Mouse (Mus musculus) limb, embryonic 14.5 days (tissue): Measurements from ENCODE around the gene Tex101. TPM values are rescaled to one million over a fixed set of nuclear protein-coding genes. Genes with fewer than 3 reads are reported as not detected.

Experiments used
- ATAC-seq: fragments of 200-750 bp; cut with Nextera tagmentation; 2 replicates; pipeline ENCODE4 v1.8.0; 2017; ENCODE audit warnings: low read depth, moderate number of reproducible peaks, moderate TSS enrichment; ENCODE audit not compliant: low FRiP score
- DNase-seq: peaks from one replicate; pipeline ENCODE4 v3.0.0-alpha.2; 2015; ENCODE audit warnings: low spot score
- H3K27ac ChIP-seq: fragments of 300-500 bp; sonication (generic); replicated peaks from 2 replicates; pipeline ENCODE4 v1.5.1; 2014; ENCODE audit warnings: low read depth, mild to moderate bottlenecking, low read length, moderate library complexity, mixed read lengths
- H3K27me3 ChIP-seq: fragments of 300-500 bp; sonication (generic); 2 replicates; pipeline ENCODE4 v1.6.1; 2014; ENCODE audit warnings: low read length, mixed read lengths; ENCODE audit not compliant: control insufficient read depth, insufficient read depth
- H3K36me3 ChIP-seq: fragments of 300-500 bp; sonication (generic); 2 replicates; pipeline ENCODE4 v1.6.1; 2014; ENCODE audit warnings: mild to moderate bottlenecking, low read length, moderate library complexity, mixed read lengths; ENCODE audit not compliant: control insufficient read depth, insufficient read depth
- H3K4me1 ChIP-seq: fragments of 300-500 bp; sonication (generic); 2 replicates; pipeline ENCODE4 v1.6.1; 2014; ENCODE audit warnings: antibody characterized with exemption, low read length, mixed read lengths; ENCODE audit not compliant: control insufficient read depth, insufficient read depth
- H3K4me2 ChIP-seq: fragments of 300-500 bp; sonication (generic); replicated peaks from 2 replicates; pipeline ENCODE4 v1.6.1; 2014; ENCODE audit warnings: low read depth, mild to moderate bottlenecking, low read length, moderate library complexity; ENCODE audit not compliant: severe bottlenecking
- H3K4me3 ChIP-seq: fragments of 300-500 bp; sonication (generic); replicated peaks from 2 replicates; pipeline ENCODE4 v1.5.1; 2014; ENCODE audit warnings: low read length
- H3K9ac ChIP-seq: fragments of 300-500 bp; sonication (generic); 2 replicates; pipeline ENCODE4 v1.6.1; 2014; ENCODE audit warnings: mild to moderate bottlenecking, low read depth, low read length, moderate library complexity; ENCODE audit not compliant: severe bottlenecking
- H3K9me3 ChIP-seq: fragments of 300-500 bp; sonication (generic); 2 replicates; pipeline ENCODE4 v1.6.1; 2016; ENCODE audit warnings: low read length; ENCODE audit not compliant: control insufficient read depth
- POLR2A ChIP-seq: fragments of 200-500 bp; IDR thresholded peaks from 2 replicates; pipeline ENCODE4 v1.8.0; 2012; ENCODE audit warnings: inconsistent platforms, mild to moderate bottlenecking, moderate library complexity, borderline replicate concordance; ENCODE audit not compliant: insufficient read depth, insufficient read length; ENCODE audit errors: extremely low read depth
- WGBS: fragments of 180-500 bp; shearing (Covaris S2); extraction: QIAGEN DNeasy Blood & Tissue Kit; methylation state at CpG from one replicate; pipeline ENCODE4 v1.1.7; 2014; 5-methylcytosine and 5-hydroxymethylcytosine counted together
- polyA plus RNA-seq, 2 experiments: library from polyadenylated mRNA; depleted of rRNA in 1 of 2; stranded (reverse) in 1 of 2; unstranded in 1 of 2; fragments of >200 nt; fragmentation: Nextera tagmentation in 1 of 2; extraction: Ambion mirVana in 1 of 2; gene quantifications; 2 replicates each; pipeline versions ENCODE4 v1.2.1 to v1.2.3; 2012 to 2014

Gene Tex101
- polyA plus RNA-seq, 2 experiments: not detected

DNA sequence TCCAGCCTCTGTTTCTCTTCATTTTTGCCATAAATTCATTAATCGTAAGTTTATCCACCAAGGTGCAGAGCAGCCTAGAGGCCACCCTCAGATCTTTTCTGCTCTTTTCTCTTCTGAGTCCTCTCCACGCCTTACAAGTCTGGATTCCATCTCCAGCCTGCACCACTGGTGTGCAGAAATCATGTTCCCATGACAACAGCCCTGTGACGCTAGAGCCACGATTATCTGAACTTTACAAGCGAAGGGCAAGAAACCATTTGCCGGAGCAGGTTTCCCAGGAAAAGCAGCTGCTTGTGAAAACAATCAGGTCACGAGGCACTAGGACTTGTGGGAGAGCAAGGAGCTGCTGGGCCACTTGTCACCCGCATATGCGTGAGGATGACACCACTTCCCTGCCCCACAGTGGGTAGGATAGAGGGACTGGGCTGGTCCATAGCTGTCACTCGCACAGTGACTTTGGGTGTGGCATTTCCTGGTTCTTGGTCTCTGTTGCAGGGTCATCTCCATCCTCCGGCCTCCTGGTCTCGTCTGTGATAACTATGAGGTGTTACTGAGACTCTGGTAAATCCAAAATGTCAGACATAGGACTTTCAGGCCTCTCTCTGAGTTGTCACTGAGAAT lies 16.6 kb downstream of the Tex101 start:
- ATAC-seq: no peak
- Histone ChIP-seq H3K27ac (no peak overlapping the region), H3K27me3 (no peaks in the 10 kb centered on the region)

DNA sequence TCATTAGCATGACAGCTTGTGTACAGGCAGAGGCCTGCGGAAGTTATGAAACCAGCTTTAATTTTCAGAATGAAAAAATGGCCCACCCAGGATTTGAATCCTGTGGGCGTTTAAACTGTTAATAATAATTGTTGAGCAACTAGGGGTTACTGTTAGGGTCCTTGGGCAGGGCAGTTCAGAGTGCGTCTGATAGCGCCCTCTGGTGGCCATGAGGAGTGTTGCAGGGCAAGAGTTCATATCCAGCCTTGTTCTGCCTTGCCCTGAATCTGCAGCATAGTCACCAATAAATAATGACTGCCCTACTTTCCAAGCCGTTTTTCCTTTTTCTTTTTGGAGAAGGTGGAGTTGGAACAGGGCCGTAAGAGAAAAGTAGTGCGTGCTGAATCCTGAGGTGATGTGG lies 22.8 kb downstream of the Tex101 start:
- DNase-seq (peak; percentile 24), ATAC-seq (no peak)
- TF ChIP-seq POLR2A: no peak
- Histone ChIP-seq H3K27ac (no peak overlapping the region), H3K9me3 (no peaks in the 10 kb centered on the region), H3K4me1 (no peaks in the 10 kb centered on the region), H3K36me3 (no peaks in the 10 kb centered on the region), H3K27me3 (no peaks in the 10 kb centered on the region), H3K4me3 (no peak overlapping the region), H3K4me2 (no peak overlapping the region), H3K9ac (no peak overlapping the region)
- 26% methylated on average over 7 of the region's 7 CpGs for WGBS

More for the DNA sequence above, 16.6 kb downstream of the Tex101 start:
- DNase-seq: no peak
- no peak overlapping the region for H3K4me2 ChIP-seq
- no peak overlapping the region for H3K9ac ChIP-seq
- H3K9me3 ChIP-seq: no peaks in the 10 kb centered on the region; the same call in 1 of the 2 replicates
- H3K4me3 ChIP-seq: no peak overlapping the region
- no peaks in the 10 kb centered on the region for H3K4me1 ChIP-seq
- no peaks in the 10 kb centered on the region for H3K36me3 ChIP-seq
- WGBS: 42% methylated on average over 12 of the region's 12 CpGs
- TF ChIP-seq POLR2A: no peak

GRCm38 (mm10) chr7:24646486-24646885 lies 30.0 kb downstream of the Tex101 start:
- Histone ChIP-seq H3K36me3 (no peaks in the 10 kb centered on the region), H3K4me2 (no peak overlapping the region), H3K9ac (no peak overlapping the region), H3K9me3 (no peaks in the 10 kb centered on the region), H3K27me3 (no peaks in the 10 kb centered on the region), H3K27ac (no peak overlapping the region), H3K4me1 (no peaks in the 10 kb centered on the region), H3K4me3 (no peak overlapping the region)
- no peak for ATAC-seq
- 61% methylated on average over 7 of the region's 7 CpGs for WGBS
- TF ChIP-seq POLR2A: no peak
- no peak for DNase-seq

GRCm38 (mm10) chr7:24644996-24645395 lies 31.5 kb downstream of the Tex101 start:
- no peak overlapping the region for H3K4me2 ChIP-seq
- no peak overlapping the region for H3K4me3 ChIP-seq
- no peaks in the 10 kb centered on the region for H3K36me3 ChIP-seq
- H3K4me1 ChIP-seq: no peaks in the 10 kb centered on the region
- H3K9me3 ChIP-seq: no peaks in the 10 kb centered on the region
- 72% methylated on average over 7 of the region's 7 CpGs for WGBS
- H3K27me3 ChIP-seq: peaks cover 9% of the 10 kb centered on the region
- TF ChIP-seq POLR2A: no peak
- DNase-seq (no peak), ATAC-seq (no peak)
- no peak overlapping the region for H3K9ac ChIP-seq
- H3K27ac ChIP-seq: no peak overlapping the region

DNA sequence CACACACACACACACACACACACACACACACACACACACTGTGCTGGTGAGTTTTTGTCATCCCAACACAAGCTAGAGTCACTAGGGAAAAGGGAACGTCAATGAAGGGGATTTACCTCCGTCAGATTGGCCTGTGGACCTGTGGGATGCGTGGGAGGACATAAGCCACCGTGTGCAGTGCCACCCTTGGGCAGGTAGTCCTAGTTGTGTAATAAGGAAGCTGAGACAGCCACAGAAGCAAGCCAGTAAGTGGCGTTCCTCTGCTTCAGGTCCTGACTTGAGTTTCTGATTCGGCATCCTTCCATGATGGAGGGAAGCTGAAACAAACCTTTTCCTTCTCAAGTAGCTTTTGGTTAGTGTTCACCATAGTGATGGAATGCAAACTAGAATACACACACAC lies 32.0 kb downstream of the Tex101 start:
- DNase-seq (no peak), ATAC-seq (no peak)
- H3K27ac ChIP-seq: no peak overlapping the region
- 77% methylated on average over 6 of the region's 6 CpGs for WGBS
- TF ChIP-seq POLR2A: no peak
- H3K27me3 ChIP-seq: peaks cover 14% of the 10 kb centered on the region
- H3K4me1 ChIP-seq: no peaks in the 10 kb centered on the region
- H3K4me3 ChIP-seq: no peak overlapping the region
- H3K4me2 ChIP-seq: no peak overlapping the region
- H3K36me3 ChIP-seq: no peaks in the 10 kb centered on the region
- no peak overlapping the region for H3K9ac ChIP-seq
- H3K9me3 ChIP-seq: no peaks in the 10 kb centered on the region
